Mouse (Mus musculus) erythroid progenitor cell, adult 5-6 weeks (primary cell): ENCODE measurements around the gene Elk4. TPM values are rescaled to one million over a fixed set of nuclear protein-coding genes. Genes with fewer than 3 reads are reported as not detected.

Experiments used
- ATAC-seq: replicated peaks from 2 replicates; pipeline ENCODE4 v1.8.0; 2016; ENCODE audit warnings: moderate number of reproducible peaks, mild to moderate bottlenecking, moderate TSS enrichment, inconsistent platforms; ENCODE audit not compliant: poor library complexity, low FRiP score, severe bottlenecking
- total RNA-seq, 2 experiments: library from RNA; stranded (forward) in 1 of 2; stranded (reverse) in 1 of 2; fragments of 150-400 nt in 1 of 2; fragments of 186-747, 209-891 nt in 1 of 2; gene quantifications; 2 replicates each; pipeline versions ENCODE4 v1.2.3 to v1.2.4; 2015 to 2017; ENCODE audit warnings: low replicate concordance in 2 of 2

The Elk4 gene
- total RNA-seq, 2 experiments from 2014 or later = 68.6 to 156 TPM

- no peak for ATAC-seq
Measured at GRCm38 (mm10) chr1:132008881-132009644, 1.7 kb downstream of the Elk4 start.

GRCm38 (mm10) chr1:132010632-132011501 lies 3.5 kb downstream of the Elk4 start:
- no peak for ATAC-seq

- no peak for ATAC-seq
Measured at GRCm38 (mm10) chr1:132011785-132012184, 4.4 kb downstream of the Elk4 start.

- no peak for ATAC-seq
Measured at GRCm38 (mm10) chr1:132012861-132013260, 5.5 kb downstream of the Elk4 start.

GRCm38 (mm10) chr1:132014800-132015199 lies 7.4 kb downstream of the Elk4 start:
- no peak; the same call in 1 of the 2 replicates for ATAC-seq

GRCm38 (mm10) chr1:132016691-132017090 lies 9.3 kb downstream of the Elk4 start:
- ATAC-seq = no peak

- no peak for ATAC-seq
Measured at GRCm38 (mm10) chr1:132019876-132020275, 12.5 kb downstream of the Elk4 start.

GRCm38 (mm10) chr1:132022107-132022506 lies 14.7 kb downstream of the Elk4 start:
- no peak for ATAC-seq

- peak; percentile 94 for ATAC-seq
Measured at GRCm38 (mm10) chr1:132026925-132027646, 19.7 kb downstream of the Elk4 start.

GRCm38 (mm10) chr1:132027978-132028377 lies 20.6 kb downstream of the Elk4 start:
- ATAC-seq = no peak

GRCm38 (mm10) chr1:132028413-132028812 lies 21.0 kb downstream of the Elk4 start:
- ATAC-seq = no peak

GRCm38 (mm10) chr1:132030574-132030973 lies 23.2 kb downstream of the Elk4 start:
- no peak for ATAC-seq

- ATAC-seq = no peak
Measured at GRCm38 (mm10) chr1:132032172-132032571, 24.8 kb downstream of the Elk4 start.

- ATAC-seq = no peak
Measured at GRCm38 (mm10) chr1:132037746-132038145, 30.3 kb downstream of the Elk4 start.

- no peak for ATAC-seq
Measured at GRCm38 (mm10) chr1:132038753-132039152, 31.3 kb downstream of the Elk4 start.

GRCm38 (mm10) chr1:132040201-132040621 lies 32.8 kb downstream of the Elk4 start:
- no peak for ATAC-seq

- no peak for ATAC-seq
Measured at GRCm38 (mm10) chr1:132043759-132044158, 36.4 kb downstream of the Elk4 start.

GRCm38 (mm10) chr1:132046143-132046735 lies 38.8 kb downstream of the Elk4 start:
- ATAC-seq = peak; percentile 83

- no peak for ATAC-seq
Measured at GRCm38 (mm10) chr1:132051746-132052145, 44.3 kb downstream of the Elk4 start.

- no peak for ATAC-seq
Measured at GRCm38 (mm10) chr1:132054387-132054786, 47.0 kb downstream of the Elk4 start.
